Mouse (Mus musculus): ENCODE results near the gene Dyrk3. TPM values are rescaled to one million over a fixed set of nuclear protein-coding genes. Genes with fewer than 3 reads are reported as not detected.
A peak's percentile ranks its signal among the peaks of the same experiment; 100 is the strongest.

Dyrk3 gene
- polyA plus RNA-seq, 1 experiment: 0.65 TPM

GRCm38 (mm10) chr1:131085272-131085671 lies 52.9 kb downstream of the Dyrk3 start:
- no peaks in the 10 kb centered on the region for H3K27me3 ChIP-seq (ENCODE audit: control insufficient read depth, insufficient read depth, low read length)
- peaks cover 38% of the 10 kb centered on the region for H3K4me1 ChIP-seq (ENCODE audit: control insufficient read depth, insufficient read depth, insufficient read length, low read length)
- H3K27ac ChIP-seq (ENCODE audit: insufficient read depth, low read depth, low read length): no peak overlapping the region
- WGBS: 59% methylated on average over 3 of the region's 3 CpGs
- no peaks in the 10 kb centered on the region for H3K36me3 ChIP-seq (ENCODE audit: control insufficient read depth, insufficient read depth, low read length)
- TF ChIP-seq CTCF (IDR thresholded peaks at IDR 0.05; ENCODE audit: extremely low read depth, insufficient read length, insufficient replicate concordance, low read depth, low read length) (no peak), POLR2A (IDR thresholded peaks at IDR 0.05; ENCODE audit: low read depth, low read length) (no peak)
- no peak overlapping the region for H3K4me3 ChIP-seq (ENCODE audit: low read depth, low read length)

DNA sequence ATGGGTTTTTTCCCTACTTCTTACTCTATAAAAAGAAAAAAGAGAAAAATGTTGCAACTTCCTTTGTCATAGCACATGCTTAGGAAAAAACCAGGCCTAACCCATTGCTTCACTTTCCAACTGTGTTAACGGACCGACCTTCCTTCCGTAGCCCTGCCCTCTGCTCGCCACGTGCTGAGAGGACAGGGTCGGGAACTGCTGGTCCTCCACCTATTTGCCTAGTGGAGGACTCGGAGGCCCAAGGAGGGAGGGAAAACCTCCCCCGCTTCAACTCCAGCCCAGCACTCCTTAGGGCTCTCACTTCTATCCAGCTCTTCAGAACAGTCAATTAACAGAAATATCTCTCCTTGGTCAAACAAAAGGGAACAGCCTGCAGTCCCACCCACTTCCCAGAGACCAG lies 53.9 kb downstream of the Dyrk3 start:
- Histone ChIP-seq H3K27me3 (ENCODE audit: control insufficient read depth, insufficient read depth, low read length) (no peaks in the 10 kb centered on the region), H3K36me3 (ENCODE audit: control insufficient read depth, insufficient read depth, low read length) (no peaks in the 10 kb centered on the region), H3K27ac (ENCODE audit: insufficient read depth, low read depth, low read length) (no peak overlapping the region), H3K4me1 (ENCODE audit: control insufficient read depth, insufficient read depth, insufficient read length, low read length) (peaks cover 39% of the 10 kb centered on the region), H3K4me3 (ENCODE audit: low read depth, low read length) (no peak overlapping the region)
- TF ChIP-seq POLR2A (IDR thresholded peaks at IDR 0.05; ENCODE audit: low read depth, low read length) (no peak), CTCF (IDR thresholded peaks at IDR 0.05; ENCODE audit: extremely low read depth, insufficient read length, insufficient replicate concordance, low read depth, low read length) (no peak)
- 12% methylated on average over 8 of the region's 8 CpGs for WGBS

- Histone ChIP-seq H3K36me3 (ENCODE audit: control insufficient read depth, insufficient read depth, low read length) (no peaks in the 10 kb centered on the region), H3K4me1 (ENCODE audit: control insufficient read depth, insufficient read depth, insufficient read length, low read length) (peaks cover 40% of the 10 kb centered on the region), H3K27me3 (ENCODE audit: control insufficient read depth, insufficient read depth, low read length) (no peaks in the 10 kb centered on the region), H3K27ac (ENCODE audit: insufficient read depth, low read depth, low read length) (peak overlapping the region; percentile 22; the same call in 1 of the 2 replicates), H3K4me3 (ENCODE audit: low read depth, low read length) (no peak overlapping the region)
- TF ChIP-seq POLR2A (IDR thresholded peaks at IDR 0.05; ENCODE audit: low read depth, low read length) (no peak), CTCF (IDR thresholded peaks at IDR 0.05; ENCODE audit: extremely low read depth, insufficient read length, insufficient replicate concordance, low read depth, low read length) (no peak)
- 17% methylated on average over 4 of the region's 4 CpGs for WGBS
Measured at GRCm38 (mm10) chr1:131083609-131084008, 54.5 kb downstream of the Dyrk3 start.

DNA sequence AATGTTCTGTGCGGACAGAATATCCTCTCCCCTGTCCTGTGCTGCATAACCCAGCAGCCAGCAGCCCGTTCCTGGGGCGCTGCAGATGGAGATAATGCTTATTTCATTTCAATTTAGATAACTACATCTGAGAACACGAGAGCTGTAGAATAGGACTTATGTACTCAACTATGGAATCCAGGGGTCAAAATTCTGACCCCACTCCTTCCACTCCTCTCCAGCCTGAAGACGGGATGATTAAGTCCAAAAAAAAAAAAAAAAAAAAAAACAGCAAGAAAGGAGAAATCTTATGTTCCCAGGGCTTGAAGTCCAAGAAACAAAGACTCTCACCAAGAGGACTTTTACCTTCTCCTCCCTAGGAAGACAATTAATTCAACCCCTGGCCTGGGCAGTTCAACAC lies 55.0 kb downstream of the Dyrk3 start:
- WGBS: 48% methylated on average over 5 of the region's 5 CpGs
- no peaks in the 10 kb centered on the region for H3K27me3 ChIP-seq (ENCODE audit: control insufficient read depth, insufficient read depth, low read length)
- H3K4me3 ChIP-seq (ENCODE audit: low read depth, low read length): no peak overlapping the region
- no peaks in the 10 kb centered on the region for H3K36me3 ChIP-seq (ENCODE audit: control insufficient read depth, insufficient read depth, low read length)
- H3K4me1 ChIP-seq (ENCODE audit: control insufficient read depth, insufficient read depth, insufficient read length, low read length): peaks cover 40% of the 10 kb centered on the region
- H3K27ac ChIP-seq (ENCODE audit: insufficient read depth, low read depth, low read length): peak overlapping the region; percentile 22; the same call in 1 of the 2 replicates
- TF ChIP-seq POLR2A (IDR thresholded peaks at IDR 0.05; ENCODE audit: low read depth, low read length) (no peak), CTCF (IDR thresholded peaks at IDR 0.05; ENCODE audit: extremely low read depth, insufficient read length, insufficient replicate concordance, low read depth, low read length) (no peak)

DNA sequence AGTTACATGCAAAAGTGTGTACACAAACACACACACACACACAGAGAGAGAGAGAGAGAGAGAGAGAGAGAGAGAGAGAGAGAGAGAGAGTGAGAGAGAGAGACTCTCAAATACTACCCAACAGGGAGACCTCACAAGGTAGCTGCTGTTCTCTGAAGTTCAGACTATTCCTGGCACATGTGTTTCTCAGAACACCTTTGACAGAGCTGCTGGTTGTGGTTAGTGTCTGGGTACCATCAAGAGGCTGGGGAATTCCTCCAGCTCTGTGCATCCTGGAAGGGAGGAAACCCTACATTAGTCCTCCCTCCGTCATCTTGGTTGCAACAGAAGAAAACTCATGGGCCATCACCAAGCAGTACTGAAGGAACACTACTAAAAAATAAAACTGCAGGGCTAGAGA lies 57.5 kb downstream of the Dyrk3 start:
- H3K27ac ChIP-seq (ENCODE audit: insufficient read depth, low read depth, low read length): no peak overlapping the region
- H3K4me3 ChIP-seq (ENCODE audit: low read depth, low read length): no peak overlapping the region
- no peaks in the 10 kb centered on the region for H3K36me3 ChIP-seq (ENCODE audit: control insufficient read depth, insufficient read depth, low read length)
- H3K27me3 ChIP-seq (ENCODE audit: control insufficient read depth, insufficient read depth, low read length): no peaks in the 10 kb centered on the region
- TF ChIP-seq CTCF (IDR thresholded peaks at IDR 0.05; ENCODE audit: extremely low read depth, insufficient read length, insufficient replicate concordance, low read depth, low read length) (no peak), POLR2A (IDR thresholded peaks at IDR 0.05; ENCODE audit: low read depth, low read length) (no peak)
- peaks cover 36% of the 10 kb centered on the region for H3K4me1 ChIP-seq (ENCODE audit: control insufficient read depth, insufficient read depth, insufficient read length, low read length)
- 83% methylated on average over 1 of the region's 1 CpGs for WGBS

DNA sequence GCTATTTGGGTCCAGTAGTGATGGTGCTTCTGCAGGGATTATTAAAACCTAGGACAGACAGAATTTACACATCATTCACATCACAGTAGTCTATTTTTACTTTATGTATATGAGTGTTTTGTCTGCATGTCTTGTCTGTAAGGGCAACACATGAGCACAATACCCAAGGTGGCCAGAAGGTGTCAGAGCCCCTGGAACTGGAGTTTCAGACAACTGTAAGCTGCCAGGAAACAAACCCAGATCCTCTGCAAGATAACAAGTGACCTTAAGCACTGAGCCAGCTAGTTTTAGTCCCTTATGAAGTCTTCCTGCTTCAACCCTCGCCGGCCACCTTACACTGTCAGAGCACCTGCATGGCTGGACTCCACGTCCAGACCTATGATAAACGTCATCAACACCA lies 58.4 kb downstream of the Dyrk3 start:
- no peak overlapping the region for H3K4me3 ChIP-seq (ENCODE audit: low read depth, low read length)
- WGBS: 18% methylated on average over 4 of the region's 4 CpGs
- no peaks in the 10 kb centered on the region for H3K36me3 ChIP-seq (ENCODE audit: control insufficient read depth, insufficient read depth, low read length)
- H3K4me1 ChIP-seq (ENCODE audit: control insufficient read depth, insufficient read depth, insufficient read length, low read length): peaks cover 37% of the 10 kb centered on the region
- no peaks in the 10 kb centered on the region for H3K27me3 ChIP-seq (ENCODE audit: control insufficient read depth, insufficient read depth, low read length)
- H3K27ac ChIP-seq (ENCODE audit: insufficient read depth, low read depth, low read length): no peak overlapping the region
- no peak for TF ChIP-seq CTCF (IDR thresholded peaks at IDR 0.05; ENCODE audit: extremely low read depth, insufficient read length, insufficient replicate concordance, low read depth, low read length)
- no peak for TF ChIP-seq POLR2A (IDR thresholded peaks at IDR 0.05; ENCODE audit: low read depth, low read length)

GRCm38 (mm10) chr1:131078761-131079330 lies 59.3 kb downstream of the Dyrk3 start:
- peaks cover 38% of the 10 kb centered on the region for H3K4me1 ChIP-seq (ENCODE audit: control insufficient read depth, insufficient read depth, insufficient read length, low read length)
- TF ChIP-seq CTCF (IDR thresholded peaks at IDR 0.05; ENCODE audit: extremely low read depth, insufficient read length, insufficient replicate concordance, low read depth, low read length): no peak
- no peak for TF ChIP-seq POLR2A (IDR thresholded peaks at IDR 0.05; ENCODE audit: low read depth, low read length)
- H3K36me3 ChIP-seq (ENCODE audit: control insufficient read depth, insufficient read depth, low read length): no peaks in the 10 kb centered on the region
- no peak overlapping the region for H3K4me3 ChIP-seq (ENCODE audit: low read depth, low read length)
- H3K27me3 ChIP-seq (ENCODE audit: control insufficient read depth, insufficient read depth, low read length): no peaks in the 10 kb centered on the region
- WGBS: 73% methylated on average over 3 of the region's 3 CpGs
- no peak overlapping the region for H3K27ac ChIP-seq (ENCODE audit: insufficient read depth, low read depth, low read length)

Other genes with a start within 250 kb of the Dyrk3 start
- gene Il20, start 226.9 kb downstream of the Dyrk3 start, polyA plus RNA-seq (2012; rRNA removed): not detected in 2 replicates
- not detected in 2 replicates for gene Il19, start 198.2 kb downstream of the Dyrk3 start, polyA plus RNA-seq (2012; rRNA removed)
- gene Il10, start 118.5 kb downstream of the Dyrk3 start, polyA plus RNA-seq (2012; rRNA removed): not detected in 2 replicates
- gene Mapkapk2, start 40.5 kb downstream of the Dyrk3 start, polyA plus RNA-seq (2012; rRNA removed): 33.1 and 61.0 TPM in 2 replicates
- gene Eif2d, start 14.8 kb upstream of the Dyrk3 start, polyA plus RNA-seq (2012; rRNA removed): 10.3 and 14.4 TPM in 2 replicates
- 2.9 and 4.0 TPM in 2 replicates for gene Rassf5, start 106.9 kb upstream of the Dyrk3 start, polyA plus RNA-seq (2012; rRNA removed)
- 16.3 and 43.9 TPM in 2 replicates for gene Ikbke, start 141.3 kb upstream of the Dyrk3 start, polyA plus RNA-seq (2012; rRNA removed)